Comparison of ENCODE assay signal across 9 mouse cellular contexts in the genomic region with DNA sequence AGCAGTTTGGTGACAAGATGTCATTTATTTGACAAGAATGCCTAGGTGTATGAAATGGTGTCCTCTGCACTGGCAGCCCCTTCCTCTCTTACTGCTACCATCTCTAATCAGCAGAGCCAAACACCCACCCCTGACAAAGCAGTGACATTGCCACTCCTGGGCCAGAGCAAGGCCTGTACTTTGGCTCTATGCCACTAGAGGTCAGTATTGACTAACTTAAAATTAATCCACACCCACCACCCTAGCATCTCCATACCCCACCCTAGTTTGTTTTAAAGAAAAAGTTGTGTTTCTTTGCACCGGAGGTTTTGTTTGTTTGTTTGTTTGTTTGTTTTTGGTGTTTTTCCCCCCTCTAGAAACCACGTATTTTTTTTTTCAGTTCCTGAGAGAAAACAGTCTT.
DNase-seq lines count a peak whose midpoint lies in the region; ATAC-seq and TF ChIP-seq lines count a peak whose summit lies in the region.
"Had no signal": no experiment of that assay in that cellular context is flagged by ENCODE, and none has a peak within 500 bp of the region (broad histone marks: within the 10 kb centered on the region; RNA-seq: fewer than 3 reads in every experiment).

No protein-coding gene starts in this region.

- peak; percentile 87 for ATAC-seq in common myeloid progenitor, adult 5-6 weeks (replicated peaks; ENCODE audit: low read depth, poor library complexity, severe bottlenecking)
- ATAC-seq in hindbrain, embryonic 11.5 days (ENCODE audit: low FRiP score): peak; percentile 78
- peak; percentile 67 for ATAC-seq in megakaryocyte, adult 5-6 weeks (ENCODE audit: poor library complexity, severe bottlenecking)

- H3K9ac ChIP-seq in hindbrain, embryonic 11.5 days (ENCODE audit: low read depth, low read length): no peak overlapping the region

- H3K27ac ChIP-seq in hindbrain, embryonic 11.5 days (ENCODE audit: low read depth, low read length): no peak overlapping the region
- no peak overlapping the region for H3K27ac ChIP-seq in layer of hippocampus, adult 2 months

- H3K4me2 ChIP-seq in hindbrain, embryonic 11.5 days (replicated peaks; ENCODE audit: low read depth, low read length): no peak overlapping the region

- TF ChIP-seq CTCF in layer of hippocampus, adult 2 months (conservative IDR thresholded peaks at IDR 0.05): peak; percentile 84

- peak; percentile 32 for DNase-seq in 416B (ENCODE audit: low read depth)
- peak; percentile 73 for DNase-seq in ES-CJ7 (ENCODE audit: low read depth, low spot score)
- DNase-seq in hindbrain, embryonic 11.5 days (ENCODE audit: low spot score): peak; percentile 80
- peak; percentile 46 to 56 for DNase-seq in layer of hippocampus, adult 2 months (ENCODE audit: low spot score in 2 of 2)
- DNase-seq in skeletal muscle tissue, adult 2 months (ENCODE audit: low read depth, low spot score): peak; percentile 6
- no peak for DNase-seq in natural killer cell, adult 2 months (ENCODE audit: low spot score in 2 of 2)

- H3K27me3 ChIP-seq in hindbrain, embryonic 11.5 days (ENCODE audit: control insufficient read depth, insufficient read depth, low read length): no peaks in the 10 kb centered on the region

- no peaks in the 10 kb centered on the region for H3K36me3 ChIP-seq in hindbrain, embryonic 11.5 days (ENCODE audit: control insufficient read depth, insufficient read depth, low read length)

- H3K4me1 ChIP-seq in hindbrain, embryonic 11.5 days (replicated peaks; ENCODE audit: control insufficient read depth, insufficient read depth, low read length): no peaks in the 10 kb centered on the region

- 16% methylated on average over 2 of the region's 2 CpGs for WGBS in hindbrain, embryonic 11.5 days

- no peak overlapping the region for H3K4me3 ChIP-seq in hindbrain, embryonic 11.5 days (ENCODE audit: low read depth, low read length)
- no peak overlapping the region for H3K4me3 ChIP-seq in layer of hippocampus, adult 2 months
- H3K4me3 ChIP-seq: erythroblast, embryonic 14.5 days had no signal

- no peaks in the 10 kb centered on the region for H3K9me3 ChIP-seq in hindbrain, embryonic 11.5 days (ENCODE audit: control insufficient read depth, low read length)

Comparison
In these comparisons a context has a peak if more than half of its experiments do, and no peak if none do; other contexts are left out.
1. DNase-seq: peak in 416B (single experiment), ES-CJ7 (single experiment), hindbrain, embryonic 11.5 days (single experiment), layer of hippocampus, adult 2 months (2 of 2) and skeletal muscle tissue, adult 2 months (single experiment); none in natural killer cell, adult 2 months (0 of 2).
2. Peak in every context shown above with its lines, with median percentiles within 50 percentile points of each other: ATAC-seq.